Mouse (Mus musculus): Measurements from ENCODE around the gene Pth1r. TPM values are rescaled to one million over a fixed set of nuclear protein-coding genes. Genes with fewer than 3 reads are reported as not detected.

Pth1r gene
- total and polyA plus RNA-seq, 3 experiments: 0.15 to 0.77 TPM; not detected in 1

DNA sequence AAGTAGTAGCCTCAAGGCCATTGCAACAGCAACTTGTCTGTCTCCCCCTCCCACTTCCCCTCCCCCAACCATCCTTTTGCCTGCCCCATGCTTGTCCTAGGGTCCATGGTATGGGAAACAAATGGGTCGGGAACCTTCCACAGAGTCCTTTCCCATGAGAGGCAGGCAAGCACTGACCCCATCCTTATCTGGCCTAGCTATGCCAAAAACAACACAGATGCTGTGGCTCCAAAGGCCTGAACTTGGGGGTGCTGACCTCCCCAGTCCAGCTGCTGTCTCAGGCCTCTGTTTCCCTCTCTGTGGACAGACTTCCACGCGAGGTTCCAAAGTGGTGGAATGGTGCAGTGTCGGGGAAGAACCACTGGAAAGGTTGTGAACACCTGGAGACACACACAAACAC lies 6.8 kb upstream of the Pth1r start:
- no peaks in the 10 kb centered on the region for H3K36me3 ChIP-seq (ENCODE audit: control insufficient read depth in 1 of 2, insufficient read depth in 2 of 2, low read length in 2 of 2)
- no peak for DNase-seq (ENCODE audit: low read depth, low spot score)
- no peaks in the 10 kb centered on the region for H3K79me2 ChIP-seq (ENCODE audit: control insufficient read depth, insufficient read depth, low read length, poor library complexity)
- H3K27ac ChIP-seq (ENCODE audit: control insufficient read depth, low read depth, low read length): no peak overlapping the region
- TF ChIP-seq EP300 (IDR thresholded peaks at IDR 0.05; ENCODE audit: low read depth in 1 of 2, low read length in 2 of 2): no peak
- TF ChIP-seq ZKSCAN1 (IDR thresholded peaks at IDR 0.05; ENCODE audit: low read depth, low read length): no peak
- no peak for TF ChIP-seq TAL1 (IDR thresholded peaks at IDR 0.05; ENCODE audit: low read length)
- TF ChIP-seq KAT2A (conservative IDR thresholded peaks at IDR 0.05; ENCODE audit: low read depth, low read length): no peak
- TF ChIP-seq CHD2 (IDR thresholded peaks at IDR 0.05; ENCODE audit: low read length): no peak
- TF ChIP-seq NELFE (IDR thresholded peaks at IDR 0.05; ENCODE audit: low read depth, low read length): no peak
- TF ChIP-seq MEF2A (IDR thresholded peaks at IDR 0.05; ENCODE audit: extremely low read depth, insufficient replicate concordance, low read depth, low read length, poor library complexity, severe bottlenecking): no peak
- H3K9me3 ChIP-seq (replicated peaks; ENCODE audit: insufficient read depth, low read length): no peaks in the 10 kb centered on the region
- H3K27me3 ChIP-seq (ENCODE audit: control insufficient read depth in 1 of 2, insufficient read depth in 2 of 2, low read length in 2 of 2): peaks cover 1 to 3% of the 10 kb centered on the region in 2 experiments; a peak in 2 of 4 replicates
- no peak overlapping the region for H3K4me3 ChIP-seq (ENCODE audit: control insufficient read depth in 1 of 2, insufficient read depth in 1 of 2, low read depth in 2 of 2, low read length in 2 of 2)
- no peaks in the 10 kb centered on the region for H3K4me1 ChIP-seq (ENCODE audit: control insufficient read depth in 1 of 2, insufficient read depth in 2 of 2, low read length in 2 of 2)
- H3K9ac ChIP-seq (ENCODE audit: control insufficient read depth, low read depth, low read length, poor library complexity, severe bottlenecking): no peak overlapping the region

DNA sequence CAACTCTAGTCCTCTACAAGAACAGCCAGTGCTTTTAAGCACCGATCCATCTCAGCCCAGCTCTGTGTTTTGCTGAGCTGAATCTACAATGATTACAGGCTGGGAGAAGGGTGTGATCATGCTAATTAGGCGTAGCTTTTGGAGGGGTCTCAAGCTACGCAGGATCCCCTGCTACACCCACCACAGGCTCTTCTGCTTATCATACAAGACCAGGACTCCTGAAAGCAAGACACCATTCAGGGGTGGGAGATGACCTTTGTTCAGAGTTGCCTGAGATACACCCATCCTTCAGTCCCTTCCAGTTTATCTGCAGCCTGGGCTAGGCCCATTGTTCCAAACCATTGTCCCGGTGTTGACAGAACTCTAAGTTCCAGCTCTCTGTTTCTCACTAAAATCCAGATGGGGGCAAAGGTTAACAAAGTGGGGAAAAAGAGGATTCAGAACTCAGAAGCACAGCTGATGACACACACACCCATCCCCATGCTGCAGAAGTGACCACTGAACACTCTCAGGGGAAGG lies 6.0 kb upstream of the Pth1r start:
- H3K4me1 ChIP-seq (ENCODE audit: control insufficient read depth in 1 of 2, insufficient read depth in 2 of 2, low read length in 2 of 2): no peaks in the 10 kb centered on the region
- DNase-seq (ENCODE audit: low read depth, low spot score): no peak
- H3K36me3 ChIP-seq (ENCODE audit: control insufficient read depth in 1 of 2, insufficient read depth in 2 of 2, low read length in 2 of 2): no peaks in the 10 kb centered on the region
- H3K9me3 ChIP-seq (replicated peaks; ENCODE audit: insufficient read depth, low read length): no peaks in the 10 kb centered on the region
- H3K27me3 ChIP-seq (ENCODE audit: control insufficient read depth in 1 of 2, insufficient read depth in 2 of 2, low read length in 2 of 2): peaks cover 3 to 4% of the 10 kb centered on the region in 2 experiments
- TF ChIP-seq BHLHE40 (IDR thresholded peaks at IDR 0.05; ENCODE audit: borderline replicate concordance, low read depth, low read length): no peak
- no peak for TF ChIP-seq MXI1 (IDR thresholded peaks at IDR 0.05; ENCODE audit: low read depth, low read length)
- TF ChIP-seq CHD2 (IDR thresholded peaks at IDR 0.05; ENCODE audit: low read length): no peak
- TF ChIP-seq E2F4 (IDR thresholded peaks at IDR 0.05; ENCODE audit: borderline replicate concordance, low read depth, low read length): no peak
- no peak for TF ChIP-seq POLR2AphosphoS2 (IDR thresholded peaks at IDR 0.05; ENCODE audit: low read length)
- TF ChIP-seq ELF1 (IDR thresholded peaks at IDR 0.05; ENCODE audit: low read depth, low read length): no peak
- no peak for TF ChIP-seq RAD21 (IDR thresholded peaks at IDR 0.05; ENCODE audit: low read depth, low read length)
- no peak for TF ChIP-seq ZC3H11A (IDR thresholded peaks at IDR 0.05; ENCODE audit: low read depth, low read length)
- TF ChIP-seq GATA1 (IDR thresholded peaks at IDR 0.05; ENCODE audit: low read depth, low read length): no peak
- no peak for TF ChIP-seq MAZ (IDR thresholded peaks at IDR 0.05; ENCODE audit: low read depth, low read length)
- TF ChIP-seq MYB (IDR thresholded peaks at IDR 0.05; ENCODE audit: low read depth, low read length): no peak
- TF ChIP-seq ZNF384 (IDR thresholded peaks at IDR 0.05; ENCODE audit: low read depth, low read length): no peak
- TF ChIP-seq TBP (IDR thresholded peaks at IDR 0.05; ENCODE audit: low read depth, low read length): no peak
- no peak for TF ChIP-seq SIN3A (IDR thresholded peaks at IDR 0.05; ENCODE audit: low read length)
- no peak for TF ChIP-seq CTCF (IDR thresholded peaks at IDR 0.05 in 2 of 3, conservative IDR thresholded peaks at IDR 0.05 in 1 of 3; ENCODE audit: control insufficient read depth in 1 of 3, insufficient read depth in 1 of 3, low read depth in 2 of 3, low read length in 3 of 3, poor library complexity in 1 of 3, severe bottlenecking in 1 of 3)
- no peak for TF ChIP-seq EP300 (IDR thresholded peaks at IDR 0.05; ENCODE audit: low read depth in 1 of 2, low read length in 2 of 2)
- TF ChIP-seq UBTF (IDR thresholded peaks at IDR 0.05; ENCODE audit: borderline replicate concordance, insufficient read depth, low read depth, low read length): no peak
- no peak overlapping the region for H3K27ac ChIP-seq (ENCODE audit: control insufficient read depth, low read depth, low read length)
- H3K4me3 ChIP-seq (ENCODE audit: control insufficient read depth in 1 of 2, insufficient read depth in 1 of 2, low read depth in 2 of 2, low read length in 2 of 2): no peak overlapping the region
- no peaks in the 10 kb centered on the region for H3K79me2 ChIP-seq (ENCODE audit: control insufficient read depth, insufficient read depth, low read length, poor library complexity)
- H3K9ac ChIP-seq (ENCODE audit: control insufficient read depth, low read depth, low read length, poor library complexity, severe bottlenecking): no peak overlapping the region
